Mouse (Mus musculus) retina, postnatal 7 days (tissue): ENCODE results near the gene Cfap157.
A peak's percentile ranks its signal among the peaks of the same experiment; 100 is the strongest.

Source experiments
- DNase-seq: peaks from one replicate; pipeline ENCODE4 v3.0.0-alpha.2; 2012; ENCODE audit warnings: low read depth, low spot score

Gene Cfap157

DNA sequence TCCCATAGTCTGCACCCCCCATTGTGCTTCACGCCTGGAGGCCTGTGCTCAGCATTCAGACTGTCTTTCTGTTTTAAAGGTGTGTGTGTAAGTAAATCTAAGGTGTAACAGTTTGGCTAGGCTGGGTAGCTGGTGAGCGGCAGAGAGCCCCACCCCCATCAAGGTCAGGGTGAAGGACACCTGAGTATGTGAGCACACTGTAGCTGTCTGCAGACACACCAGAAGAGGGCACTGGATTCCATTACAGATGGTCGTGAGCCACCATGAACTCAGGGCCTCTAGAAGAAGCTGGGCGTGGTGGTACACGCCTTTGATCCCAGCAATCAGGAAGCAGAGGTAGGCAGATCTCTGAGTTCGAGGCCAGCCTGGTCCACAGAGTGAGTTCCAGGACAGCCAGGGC, 2.5 kb downstream of the Cfap157 start:
- DNase-seq, result no peak

DNA sequence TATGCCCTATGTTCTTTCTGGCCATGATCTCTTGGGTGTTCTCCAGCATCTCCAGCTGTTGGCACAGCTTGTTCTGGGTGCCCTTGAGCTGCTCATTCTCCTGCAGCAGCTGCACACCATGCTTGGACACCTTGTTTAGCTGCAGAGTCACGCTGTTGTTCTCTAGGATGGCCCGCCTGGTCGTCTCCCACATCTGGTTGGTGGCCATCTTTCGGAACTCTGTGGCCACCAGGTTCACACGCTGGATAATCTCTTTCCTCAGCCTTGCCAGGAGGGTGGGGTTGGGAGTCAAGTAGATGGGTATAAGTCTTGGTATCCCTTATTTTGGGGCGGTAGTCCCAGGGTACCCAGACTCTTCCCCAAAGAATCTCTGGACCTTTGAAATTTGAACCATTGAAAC, 4.5 kb downstream of the Cfap157 start:
- no peak for DNase-seq

- DNase-seq, result peak; percentile 61
Measured at GRCm38 (mm10) chr2:32779131-32779530, 5.1 kb downstream of the Cfap157 start.

- no peak for DNase-seq
Measured at GRCm38 (mm10) chr2:32778081-32778480, 6.1 kb downstream of the Cfap157 start.

DNA sequence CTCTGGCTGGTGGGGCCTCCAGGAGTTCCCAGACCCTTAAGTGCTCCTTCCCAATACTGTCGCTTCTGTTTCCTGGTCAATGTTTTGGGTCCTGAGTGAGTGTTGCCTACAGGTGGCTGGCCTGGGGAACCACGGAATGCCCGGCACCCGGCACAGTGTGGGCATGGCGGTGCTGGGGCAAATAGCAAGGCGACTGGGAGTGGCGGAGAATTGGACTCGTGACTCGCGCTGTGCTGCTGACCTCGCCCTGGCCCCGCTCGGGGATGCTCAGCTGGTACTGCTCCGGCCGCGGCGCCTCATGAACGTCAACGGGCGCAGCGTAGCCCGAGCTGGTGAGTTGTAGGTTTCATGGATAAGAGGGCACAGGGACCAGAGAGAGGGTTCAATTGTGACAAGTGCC, 8.0 kb downstream of the Cfap157 start:
- DNase-seq, result no peak

DNA sequence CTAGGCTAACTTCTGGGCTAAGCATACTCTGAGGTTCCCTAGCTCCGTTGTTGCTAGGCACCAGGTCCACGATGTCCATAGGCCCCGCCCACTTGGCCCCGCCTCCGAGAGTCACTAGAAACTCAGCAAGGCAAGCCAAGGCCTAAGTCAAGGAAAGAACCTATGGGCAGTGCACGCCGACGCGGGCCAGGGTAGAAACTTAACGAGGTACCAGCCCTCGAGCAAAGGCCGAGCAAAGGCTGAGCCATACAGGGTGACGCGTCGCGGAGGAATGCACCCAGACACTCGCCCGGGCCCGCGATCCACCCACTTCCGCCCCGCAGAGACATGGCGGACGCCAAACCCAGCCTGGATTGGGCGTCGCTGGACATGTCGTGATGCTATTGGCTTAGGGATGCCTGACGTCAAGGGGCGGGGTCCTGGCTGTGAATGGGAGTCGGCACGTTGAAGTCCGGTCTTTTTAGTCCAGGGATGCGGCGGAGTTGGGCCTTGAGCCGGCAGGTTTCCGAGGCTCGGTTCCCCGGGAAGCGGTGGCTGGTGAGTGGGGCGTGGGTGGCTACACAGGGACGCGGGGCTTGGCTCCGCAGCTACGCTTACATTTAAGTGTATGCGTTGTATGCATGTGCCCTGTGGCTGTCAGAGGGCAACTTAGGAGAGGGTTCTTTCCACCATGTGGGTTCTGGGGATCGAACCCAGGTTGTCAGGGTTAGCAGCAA, 8.7 kb downstream of the Cfap157 start, which contains the start of the genes Ttc16 and Ptrh1:
Gene Ttc16, minus strand, starts transcription at position 275 of the 716 bp plus-strand sequence.
Gene Ptrh1, plus strand, starts transcription at position 428 of the 716 bp plus-strand sequence.
- peak; percentile 95 for DNase-seq

DNA sequence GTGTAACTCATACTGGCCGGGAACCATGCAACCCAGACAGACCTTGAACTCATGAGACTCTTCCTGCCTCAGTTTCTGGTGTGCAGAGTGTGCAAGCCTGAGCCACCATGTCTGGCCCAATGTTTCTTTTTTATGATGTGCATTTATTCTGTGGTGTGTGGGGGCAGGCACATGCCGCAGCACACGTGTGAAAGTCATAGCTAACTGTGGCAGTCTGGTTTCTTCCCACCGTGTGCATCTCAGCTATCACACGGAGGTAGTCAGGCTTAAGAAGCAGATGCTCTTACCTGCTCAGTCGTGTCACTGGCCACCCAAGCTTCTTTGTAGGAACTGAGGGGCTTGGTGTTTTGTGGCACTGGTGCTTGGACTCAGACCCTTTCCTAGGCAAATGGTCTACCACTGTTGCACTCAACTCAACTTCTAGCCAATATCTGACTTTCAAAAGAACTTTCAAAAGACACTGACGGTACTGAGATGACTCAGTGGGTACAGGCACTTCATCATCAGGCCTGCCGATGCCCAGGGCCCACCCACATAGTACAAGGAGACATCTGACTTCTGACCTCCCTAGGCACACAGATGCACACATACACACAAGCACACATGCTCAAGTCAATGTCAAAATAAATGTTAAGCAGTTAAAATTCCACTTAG, 11.5 kb downstream of the Cfap157 start:
- no peak for DNase-seq

- DNase-seq, result no peak
Measured at GRCm38 (mm10) chr2:32771886-32772285, 12.3 kb downstream of the Cfap157 start.

- no peak for DNase-seq
Measured at GRCm38 (mm10) chr2:32769327-32770085, 14.7 kb downstream of the Cfap157 start.

DNA sequence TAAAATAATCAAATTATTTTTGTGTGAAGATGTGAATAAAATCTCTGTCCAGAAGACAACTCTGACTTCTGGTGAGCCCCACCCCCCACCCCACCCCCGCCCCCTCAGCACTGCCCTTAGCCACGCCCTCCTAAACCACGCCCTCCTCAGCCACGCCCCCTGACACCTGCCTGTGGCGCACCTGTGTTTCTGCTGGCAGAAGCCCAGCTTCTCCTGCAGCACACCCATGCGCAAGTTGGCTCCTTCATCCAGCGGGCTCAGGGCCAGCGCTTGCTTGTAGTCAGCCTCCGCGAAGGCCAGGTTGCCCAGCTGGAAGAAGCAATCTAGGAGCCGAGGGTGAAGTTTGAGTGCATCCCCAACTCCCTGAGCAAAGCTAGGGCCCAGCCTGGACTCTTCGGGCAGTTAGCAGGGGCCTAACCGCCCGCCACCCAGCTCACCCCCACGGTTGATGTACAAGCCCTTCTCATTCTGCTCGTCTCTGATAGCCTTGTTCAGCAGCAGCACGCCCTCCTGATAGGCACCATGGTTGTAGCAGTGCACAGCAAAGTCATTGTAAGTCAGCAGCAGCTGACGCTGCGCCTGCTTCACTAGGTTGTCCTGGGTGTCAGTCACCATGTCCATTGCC, 15.5 kb downstream of the Cfap157 start:
- no peak for DNase-seq

DNA sequence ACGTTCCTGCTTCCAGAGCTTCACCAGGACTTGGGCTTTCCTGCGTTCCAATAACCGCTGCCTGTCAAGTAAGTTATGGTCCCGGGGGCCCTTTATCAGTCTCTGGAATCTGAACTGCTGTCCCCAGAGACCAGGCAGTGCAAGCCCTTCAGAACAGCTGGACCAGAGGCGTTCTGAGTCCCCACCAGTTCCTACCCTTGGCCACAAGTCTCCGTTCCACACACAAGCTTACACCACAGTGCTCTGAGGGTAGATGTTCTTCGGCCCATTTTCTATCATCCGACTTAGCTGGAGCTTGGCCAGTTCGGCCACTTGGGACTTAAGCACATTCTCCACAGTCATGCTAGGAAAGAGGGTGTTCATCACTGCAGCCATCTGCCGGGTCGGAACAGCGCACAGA, 17.0 kb downstream of the Cfap157 start:
- no peak for DNase-seq

DNA sequence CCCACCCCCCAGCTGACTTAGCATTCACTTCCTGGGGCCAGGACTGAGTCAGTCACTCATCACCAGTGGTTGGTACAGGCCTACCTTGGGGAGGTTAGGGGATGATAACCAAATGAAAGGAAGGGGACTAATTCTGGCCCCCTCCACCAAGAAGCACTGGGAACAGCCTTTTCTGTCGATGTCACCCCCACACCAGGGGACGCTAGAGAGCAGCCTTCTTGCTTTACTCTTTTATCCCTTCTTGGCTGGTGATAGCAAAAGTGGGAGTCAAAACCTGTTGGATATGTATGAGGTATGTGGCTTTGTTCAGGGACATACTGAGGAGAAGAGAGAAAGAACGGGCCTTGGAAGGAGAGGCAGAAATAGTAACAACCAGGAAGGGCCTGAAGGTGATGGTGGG, 20.9 kb downstream of the Cfap157 start:
- DNase-seq, result no peak

DNA sequence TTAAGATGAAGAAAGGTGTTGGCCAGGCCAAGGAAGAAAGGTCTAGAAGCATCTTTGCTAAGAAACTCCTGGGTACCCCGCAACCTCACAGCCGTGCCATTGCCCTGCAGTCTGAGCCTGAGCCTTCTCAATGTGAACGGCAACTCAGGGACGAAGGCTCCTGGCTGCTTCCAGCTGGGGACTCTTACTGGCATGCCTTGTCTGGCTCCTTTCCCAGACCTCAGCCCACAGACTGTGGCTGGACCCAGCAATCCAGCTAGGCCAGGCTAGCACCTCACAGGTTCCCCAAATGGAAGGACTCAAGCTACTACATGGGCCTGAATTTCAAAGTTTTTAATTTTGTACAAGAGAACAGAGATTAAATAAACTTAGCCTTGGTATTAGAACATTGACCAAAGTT, 22.4 kb downstream of the Cfap157 start:
- DNase-seq, result no peak

GRCm38 (mm10) chr2:32761361-32761760, 22.9 kb downstream of the Cfap157 start:
- no peak for DNase-seq

- no peak for DNase-seq
Measured at GRCm38 (mm10) chr2:32759001-32759400, 25.2 kb downstream of the Cfap157 start.

GRCm38 (mm10) chr2:32758503-32758902, 25.7 kb downstream of the Cfap157 start:
- DNase-seq, result no peak

DNA sequence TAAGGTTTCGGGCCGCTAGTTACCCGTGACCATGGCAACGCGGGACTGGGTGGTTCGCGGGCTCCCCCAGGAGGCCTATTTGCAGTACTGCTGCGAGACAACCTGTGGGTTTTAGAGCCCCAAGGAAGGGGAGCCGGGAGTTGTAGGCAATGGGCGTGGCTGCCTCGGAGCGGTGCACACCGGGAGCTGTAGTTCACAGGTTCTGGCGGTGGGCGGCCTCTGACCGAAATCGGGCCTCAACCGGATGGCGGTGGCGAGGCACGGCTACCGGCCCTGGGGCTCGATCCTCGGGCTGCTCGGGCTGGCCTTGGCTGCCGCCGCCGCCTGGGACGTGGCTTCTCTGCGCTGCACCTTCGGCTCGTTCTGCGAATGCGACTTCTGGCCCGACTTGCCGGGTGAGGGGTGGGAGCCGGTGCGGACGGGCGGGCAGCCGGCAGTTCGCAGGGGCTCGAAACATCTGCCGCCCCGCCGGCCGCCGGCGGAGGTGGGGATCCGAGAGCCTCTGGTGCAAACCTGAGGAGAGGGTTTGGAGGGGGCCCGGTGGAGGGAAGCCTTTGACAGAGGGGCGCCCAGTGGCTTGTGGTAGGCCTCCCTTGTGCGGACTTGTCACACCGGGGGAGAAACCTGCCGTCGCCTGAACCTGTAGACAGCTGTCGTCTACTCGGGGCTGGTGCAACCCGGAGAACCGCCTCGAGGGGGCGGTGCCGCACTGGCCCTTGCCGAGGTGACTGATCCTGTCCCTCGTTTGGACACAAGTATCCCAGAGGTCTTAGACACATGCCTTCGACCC, 27.0 kb downstream of the Cfap157 start, which contains the start of gene Tor2a:
Gene Tor2a, plus strand, starts transcription at position 179 of the 790 bp plus-strand sequence.
- DNase-seq, result peak; percentile 90

GRCm38 (mm10) chr2:32756674-32757055, 27.6 kb downstream of the Cfap157 start:
- DNase-seq, result no peak

GRCm38 (mm10) chr2:32752181-32752580, 32.0 kb downstream of the Cfap157 start:
- DNase-seq, result no peak

DNA sequence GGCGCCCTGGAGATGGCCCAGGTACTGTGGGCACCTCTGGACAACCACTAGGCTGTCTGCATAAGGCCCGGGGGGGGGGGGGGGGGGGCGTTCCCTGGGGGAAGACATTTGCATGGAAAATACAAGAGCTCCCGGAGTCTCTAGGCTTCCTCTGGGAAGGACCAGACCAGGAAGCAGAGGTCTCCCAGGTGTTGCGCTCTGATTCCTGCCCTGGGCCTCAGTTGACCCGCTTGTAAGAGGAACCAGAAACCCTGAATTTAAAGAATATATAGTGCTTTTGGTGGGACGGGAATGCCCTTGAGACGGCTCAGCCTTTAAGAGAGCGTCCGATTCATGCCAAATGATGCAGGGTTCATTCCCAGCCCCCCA, 32.6 kb downstream of the Cfap157 start:
- DNase-seq, result no peak
